Mouse (Mus musculus) MEL (cell line): ENCODE measurements at regions not wholly inside any gene's neighbourhood (a gene's known extent, or its start where the extent isn't known, plus 50 kb on each side); places are given as distances from the start of the nearest gene placed in this dataset.

Experiments used
- DNase-seq: peaks from one replicate; pipeline ENCODE4 v3.0.0; 2011; ENCODE audit warnings: low read depth, low spot score
- H3K27ac ChIP-seq: 2 replicates; pipeline ENCODE4 v1.5.1; 2012; ENCODE audit warnings: low read depth, mild to moderate bottlenecking, control low read depth, low read length, moderate library complexity; ENCODE audit not compliant: control insufficient read depth
- H3K27me3 ChIP-seq, 2 experiments: fragments of 150-350 bp in 1 of 2; sonication (generic) in 1 of 2; 2 replicates each; pipeline ENCODE4 v1.6.1; 2012; ENCODE audit warnings: low read length in 2 of 2, mild to moderate bottlenecking in 2 of 2, improper control_type of control experiment in 1 of 2, moderate library complexity in 1 of 2; ENCODE audit not compliant: insufficient read depth in 2 of 2, control insufficient read depth in 1 of 2
- H3K36me3 ChIP-seq, 2 experiments: 2 replicates each; pipeline ENCODE4 v1.6.1; 2012 to 2014; ENCODE audit warnings: low read length in 2 of 2, improper control_type of control experiment in 1 of 2, inconsistent platforms in 1 of 2, mild to moderate bottlenecking in 1 of 2; ENCODE audit not compliant: insufficient read depth in 2 of 2, control insufficient read depth in 1 of 2
- H3K4me1 ChIP-seq, 2 experiments: fragments of 150-350 bp in 1 of 2; sonication (generic) in 1 of 2; 2 replicates each; pipeline ENCODE4 v1.6.1; 2012; ENCODE audit warnings: low read length in 2 of 2, improper control_type of control experiment in 1 of 2, mild to moderate bottlenecking in 1 of 2; ENCODE audit not compliant: insufficient read depth in 2 of 2, control insufficient read depth in 1 of 2
- H3K4me3 ChIP-seq, 2 experiments: fragments of 150-350 bp in 1 of 2; sonication (generic) in 1 of 2; 2 replicates each; pipeline ENCODE4 v1.5.1; 2012; ENCODE audit warnings: low read depth in 2 of 2, low read length in 2 of 2, mild to moderate bottlenecking in 2 of 2, moderate library complexity in 2 of 2, control low read depth in 1 of 2, improper control_type of control experiment in 1 of 2; ENCODE audit not compliant: control insufficient read depth in 1 of 2, insufficient read depth in 1 of 2
- H3K79me2 ChIP-seq: 2 replicates; pipeline ENCODE4 v1.6.1; 2012; ENCODE audit warnings: mild to moderate bottlenecking, low read length, moderate library complexity; ENCODE audit not compliant: control insufficient read depth, poor library complexity, insufficient read depth
- H3K9ac ChIP-seq: 2 replicates; pipeline ENCODE4 v1.6.1; 2012; ENCODE audit warnings: low read depth, mild to moderate bottlenecking, control low read depth, low read length, moderate library complexity; ENCODE audit not compliant: control insufficient read depth, poor library complexity, severe bottlenecking
- H3K9me3 ChIP-seq: fragments of 150-350 bp; sonication (generic); replicated peaks from 2 replicates; pipeline ENCODE4 v1.6.1; 2012; ENCODE audit warnings: mild to moderate bottlenecking, low read length, improper control_type of control experiment, moderate library complexity; ENCODE audit not compliant: insufficient read depth
- BHLHE40 ChIP-seq: IDR thresholded peaks from 2 replicates; pipeline ENCODE4 v1.6.1; 2012; ENCODE audit warnings: low read depth, mild to moderate bottlenecking, inconsistent platforms, low read length, improper control_type of control experiment, borderline replicate concordance
- CHD1 ChIP-seq: IDR thresholded peaks from 2 replicates; pipeline ENCODE4 v1.6.1; 2012; ENCODE audit warnings: low read depth, mild to moderate bottlenecking, inconsistent platforms, low read length, improper control_type of control experiment
- E2F4 ChIP-seq: IDR thresholded peaks from 2 replicates; pipeline ENCODE4 v1.6.1; 2011; ENCODE audit warnings: low read depth, low read length, improper control_type of control experiment, borderline replicate concordance
- ELF1 ChIP-seq: IDR thresholded peaks from 2 replicates; pipeline ENCODE4 v1.6.1; 2014; ENCODE audit warnings: low read depth, mild to moderate bottlenecking, inconsistent platforms, low read length, improper control_type of control experiment, moderate library complexity
- EP300 ChIP-seq, 2 experiments: IDR thresholded peaks; 2 replicates each; pipeline ENCODE4 v1.6.1; 2011; ENCODE audit warnings: improper control_type of control experiment in 2 of 2, low read length in 2 of 2, low read depth in 1 of 2, mild to moderate bottlenecking in 1 of 2
- ETS1 ChIP-seq: IDR thresholded peaks from 2 replicates; pipeline ENCODE4 v1.6.1; 2012; ENCODE audit warnings: low read depth, mild to moderate bottlenecking, inconsistent platforms, low read length, improper control_type of control experiment, moderate library complexity
- GABPA ChIP-seq: IDR thresholded peaks from 2 replicates; pipeline ENCODE4 v1.6.1; 2012; ENCODE audit warnings: low read depth, mild to moderate bottlenecking, inconsistent platforms, low read length, improper control_type of control experiment, moderate library complexity
- GATA1 ChIP-seq: IDR thresholded peaks from 2 replicates; pipeline ENCODE4 v1.6.1; 2011; ENCODE audit warnings: low read depth, low read length, improper control_type of control experiment
- JUND ChIP-seq: IDR thresholded peaks from 2 replicates; pipeline ENCODE4 v1.6.1; 2011; ENCODE audit warnings: low read depth, mild to moderate bottlenecking, improper control_type of control experiment, low read length
- MAFK ChIP-seq: IDR thresholded peaks from 2 replicates; pipeline ENCODE4 v1.6.1; 2011; ENCODE audit warnings: low read depth, mild to moderate bottlenecking, low read length, improper control_type of control experiment, borderline replicate concordance
- MAX ChIP-seq: IDR thresholded peaks from 2 replicates; pipeline ENCODE4 v1.6.1; 2011; ENCODE audit warnings: low read length, improper control_type of control experiment
- MEF2A ChIP-seq: IDR thresholded peaks from 2 replicates; pipeline ENCODE4 v1.6.1; 2014; ENCODE audit warnings: low read depth, mild to moderate bottlenecking, inconsistent platforms, low read length, improper control_type of control experiment; ENCODE audit not compliant: poor library complexity, insufficient replicate concordance, severe bottlenecking; ENCODE audit errors: extremely low read depth
- MXI1 ChIP-seq: IDR thresholded peaks from 2 replicates; pipeline ENCODE4 v1.6.1; 2011; ENCODE audit warnings: mild to moderate bottlenecking, low read depth, low read length, improper control_type of control experiment
- MYB ChIP-seq: IDR thresholded peaks from 2 replicates; pipeline ENCODE4 v1.6.1; 2011; ENCODE audit warnings: mild to moderate bottlenecking, low read depth, low read length, improper control_type of control experiment
- NELFE ChIP-seq: IDR thresholded peaks from 2 replicates; pipeline ENCODE4 v1.6.1; 2011; ENCODE audit warnings: low read depth, low read length, improper control_type of control experiment
- NRF1 ChIP-seq: IDR thresholded peaks from 2 replicates; pipeline ENCODE4 v1.6.1; 2014; ENCODE audit warnings: low read depth, mild to moderate bottlenecking, inconsistent platforms, low read length, improper control_type of control experiment, moderate library complexity; ENCODE audit not compliant: poor library complexity, insufficient read depth, severe bottlenecking
- POLR2AphosphoS5 ChIP-seq: IDR thresholded peaks from 2 replicates; pipeline ENCODE4 v1.6.1; 2012; ENCODE audit warnings: low read depth, borderline replicate concordance, mild to moderate bottlenecking, inconsistent platforms, low read length, moderate library complexity, mixed read lengths
- RAD21 ChIP-seq: IDR thresholded peaks from 2 replicates; pipeline ENCODE4 v1.6.1; 2011; ENCODE audit warnings: mild to moderate bottlenecking, low read depth, low read length, improper control_type of control experiment
- TCF12 ChIP-seq: IDR thresholded peaks from 2 replicates; pipeline ENCODE4 v1.6.1; 2014; ENCODE audit warnings: low read depth, mild to moderate bottlenecking, inconsistent platforms, low read length, improper control_type of control experiment, moderate library complexity
- USF1 ChIP-seq: IDR thresholded peaks from 2 replicates; pipeline ENCODE4 v1.6.1; 2014; ENCODE audit warnings: low read depth, mild to moderate bottlenecking, inconsistent platforms, low read length, improper control_type of control experiment, moderate library complexity
- ZC3H11A ChIP-seq: IDR thresholded peaks from 2 replicates; pipeline ENCODE4 v1.6.1; 2012; ENCODE audit warnings: low read depth, mild to moderate bottlenecking, inconsistent platforms, low read length, improper control_type of control experiment
- ZMIZ1 ChIP-seq: IDR thresholded peaks from 2 replicates; pipeline ENCODE4 v1.6.1; 2012; ENCODE audit warnings: low read depth, mild to moderate bottlenecking, inconsistent platforms, low read length, improper control_type of control experiment, moderate library complexity

DNA sequence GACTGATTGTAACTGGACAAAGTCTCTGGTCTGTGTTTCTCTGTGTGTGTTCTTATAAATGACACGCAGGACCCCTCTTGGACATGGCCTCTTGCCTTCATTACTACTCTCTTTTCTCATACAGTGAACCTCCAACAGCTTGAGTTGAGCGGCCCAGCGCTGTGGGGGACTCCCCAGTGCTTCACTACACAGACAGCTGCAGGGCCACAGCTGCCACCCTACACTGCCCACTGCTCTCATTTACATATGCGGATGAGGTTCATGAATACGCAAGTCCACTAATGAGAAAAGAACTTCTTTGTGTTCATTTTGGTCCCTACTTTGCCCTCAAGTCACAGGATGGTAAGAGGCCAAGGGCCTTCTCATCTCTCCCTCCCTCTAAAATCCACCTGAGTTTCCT is 183.4 kb upstream of the Bcl6 start:
- DNase-seq, result no peak
- H3K9ac ChIP-seq, result no peak overlapping the region
- no peaks in the 10 kb centered on the region for H3K27me3 ChIP-seq
- no peaks in the 10 kb centered on the region for H3K9me3 ChIP-seq
- no peaks in the 10 kb centered on the region for H3K79me2 ChIP-seq
- no peaks in the 10 kb centered on the region for H3K36me3 ChIP-seq
- no peak for TF ChIP-seq TCF12
- TF ChIP-seq POLR2AphosphoS5, result no peak
- TF ChIP-seq MEF2A, result no peak
- TF ChIP-seq ELF1, result no peak
- no peak for TF ChIP-seq MXI1
- TF ChIP-seq RAD21, result no peak
- no peak for TF ChIP-seq E2F4
- TF ChIP-seq EP300 (IDR thresholded peaks at IDR 0.05; ENCODE audit: low read depth in 1 of 2, low read length in 2 of 2), result no peak
- no peak for TF ChIP-seq MYB
- no peak for TF ChIP-seq CHD1
- no peak for TF ChIP-seq GATA1
- no peaks in the 10 kb centered on the region for H3K4me1 ChIP-seq
- H3K27ac ChIP-seq, result no peak overlapping the region
- no peak overlapping the region for H3K4me3 ChIP-seq

DNA sequence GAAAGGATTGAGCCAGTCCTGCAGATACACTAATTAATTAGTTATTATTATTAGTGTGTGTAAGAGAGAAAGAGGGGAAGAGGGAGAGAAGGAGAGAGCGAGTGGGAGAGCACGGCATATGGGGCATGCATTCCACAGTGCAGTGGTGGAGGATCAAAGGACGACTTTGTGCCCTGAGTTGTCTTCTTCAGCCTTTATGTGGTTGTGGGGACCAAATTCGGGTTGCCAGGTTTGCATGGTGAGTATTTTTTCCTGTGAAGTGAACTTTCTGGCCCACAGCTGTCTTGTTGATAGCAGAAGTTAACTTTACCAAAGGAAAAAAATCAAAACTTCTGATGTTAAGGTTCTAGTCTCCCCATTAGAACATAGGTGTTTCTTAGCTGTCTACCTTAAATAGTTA is 182.5 kb upstream of the Bcl6 start:
- Histone ChIP-seq H3K9ac (no peak overlapping the region), H3K36me3 (no peaks in the 10 kb centered on the region), H3K9me3 (no peaks in the 10 kb centered on the region), H3K4me3 (no peak overlapping the region), H3K4me1 (no peaks in the 10 kb centered on the region), H3K27me3 (no peaks in the 10 kb centered on the region), H3K27ac (no peak overlapping the region), H3K79me2 (no peaks in the 10 kb centered on the region)
- TF ChIP-seq MYB (no peak), ETS1 (no peak), MAFK (no peak), ELF1 (no peak), NELFE (no peak), POLR2AphosphoS5 (no peak)
- no peak for DNase-seq

DNA sequence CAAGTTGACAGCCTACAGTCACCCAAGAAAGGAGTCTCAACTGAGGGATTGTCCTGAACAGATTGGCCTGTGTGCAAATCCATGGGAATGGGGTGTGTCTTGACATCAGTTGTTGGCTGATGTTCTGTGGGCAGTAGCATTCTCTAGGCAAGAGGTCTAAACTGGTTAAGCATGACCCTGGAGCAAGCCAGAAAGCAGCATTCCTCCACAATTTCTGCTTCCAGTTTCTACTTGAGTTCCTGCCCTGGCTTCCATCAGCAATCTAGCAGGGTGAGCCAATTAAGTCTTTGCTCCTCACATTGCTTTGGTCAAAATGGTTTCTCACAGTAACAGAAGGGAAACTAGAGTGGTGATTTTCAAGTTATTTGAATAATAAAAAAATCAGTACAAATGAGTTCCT is 177.8 kb upstream of the Bcl6 start:
- Histone ChIP-seq H3K27me3 (no peaks in the 10 kb centered on the region), H3K4me1 (no peaks in the 10 kb centered on the region), H3K9ac (no peak overlapping the region), H3K27ac (no peak overlapping the region), H3K4me3 (no peak overlapping the region), H3K9me3 (no peaks in the 10 kb centered on the region), H3K36me3 (no peaks in the 10 kb centered on the region)
- DNase-seq, result no peak
- TF ChIP-seq ZMIZ1, result no peak
- TF ChIP-seq USF1, result no peak
- no peak for TF ChIP-seq GABPA
- no peak for TF ChIP-seq BHLHE40
- no peak for TF ChIP-seq MAX
- no peak for TF ChIP-seq JUND
- TF ChIP-seq EP300 (IDR thresholded peaks at IDR 0.05; ENCODE audit: low read depth in 1 of 2, low read length in 2 of 2), result no peak
- TF ChIP-seq ZC3H11A, result no peak
- no peak for TF ChIP-seq MYB
- no peak for TF ChIP-seq NRF1
- TF ChIP-seq, all 39 proteins: peak for 0
- no peaks in the 10 kb centered on the region for H3K79me2 ChIP-seq
